Mouse (Mus musculus) cerebellum, adult 18-20 months (tissue): ENCODE data around the gene Camta1.
"Not testable (repeated sequence)": the region's sequence is repeated elsewhere in the genome, so short reads cannot be mapped to it uniquely, and the experiment has no call there.

Experiments used
- DNase-seq, 2 experiments: peaks; one replicate each; pipeline ENCODE4 v3.0.0; 2021

Camta1 gene

GRCm38 (mm10) chr4:150874416-150874815 is 987.3 kb downstream of the Camta1 start:
- DNase-seq: not testable (repeated sequence)

GRCm38 (mm10) chr4:150872681-150873080 is 989.0 kb downstream of the Camta1 start:
- DNase-seq: no peak

- DNase-seq: peak; percentile 22 to 33
Measured at GRCm38 (mm10) chr4:150872139-150872651, 989.5 kb downstream of the Camta1 start.

- DNase-seq: no peak
Measured at GRCm38 (mm10) chr4:150871392-150872138, 990.1 kb downstream of the Camta1 start.

- no peak for DNase-seq
Measured at GRCm38 (mm10) chr4:150870963-150871391, 990.7 kb downstream of the Camta1 start.

GRCm38 (mm10) chr4:150869276-150870197 is 992.1 kb downstream of the Camta1 start:
- DNase-seq: no peak

- DNase-seq: no peak
Measured at GRCm38 (mm10) chr4:150868859-150869258, 992.8 kb downstream of the Camta1 start.

- no peak for DNase-seq
Measured at GRCm38 (mm10) chr4:150868161-150868560, 993.5 kb downstream of the Camta1 start.
